Mouse (Mus musculus) cerebellum, postnatal 10 days (tissue): ENCODE measurements around the gene Inca1.

Source experiments
- DNase-seq, 2 experiments: peaks; one replicate each; pipeline ENCODE4 v3.0.0; 2021; ENCODE audit warnings: mixed read lengths in 2 of 2

Gene Inca1

DNA sequence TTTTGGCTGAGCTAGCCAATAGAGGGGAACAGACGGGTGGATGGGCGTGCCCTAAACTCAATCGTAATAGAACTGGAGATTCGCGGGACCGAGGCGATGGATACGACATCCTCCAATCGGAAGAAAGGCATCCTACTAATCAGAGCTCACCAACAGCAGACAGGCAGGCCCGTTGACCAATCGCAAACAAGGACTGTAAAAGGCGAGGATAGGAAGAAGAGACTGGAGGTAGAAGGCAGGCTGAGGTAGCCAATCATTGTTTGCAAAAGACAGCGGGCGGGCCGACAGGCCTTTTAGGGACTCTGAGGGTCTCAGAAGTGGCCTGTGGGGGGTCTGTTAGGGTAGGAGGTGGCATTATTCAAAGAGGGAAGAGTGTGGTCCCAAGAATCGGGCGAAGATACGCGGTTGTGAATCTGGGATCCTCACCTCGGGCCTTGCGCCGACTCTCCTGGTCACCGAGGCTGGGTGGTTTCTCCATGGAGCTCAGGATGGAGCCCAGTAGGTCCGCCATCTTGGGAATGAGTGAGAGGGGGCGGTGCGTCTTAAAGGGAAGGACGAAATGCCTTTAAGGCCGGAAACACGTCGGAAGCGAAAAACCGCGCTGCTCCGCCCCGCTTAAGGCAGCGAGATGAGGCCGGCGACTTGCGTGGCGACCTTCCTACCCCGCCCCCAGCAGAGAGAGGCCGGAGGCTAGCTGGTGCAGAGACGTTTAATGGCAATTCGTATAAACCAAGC is 31.0 kb downstream of the Inca1 start, which contains the start of gene Spag7:
Spag7 (minus strand) TSS at position 646 of the 735 bp plus-strand sequence.
- peak; percentile 96 to 98 for DNase-seq

DNA sequence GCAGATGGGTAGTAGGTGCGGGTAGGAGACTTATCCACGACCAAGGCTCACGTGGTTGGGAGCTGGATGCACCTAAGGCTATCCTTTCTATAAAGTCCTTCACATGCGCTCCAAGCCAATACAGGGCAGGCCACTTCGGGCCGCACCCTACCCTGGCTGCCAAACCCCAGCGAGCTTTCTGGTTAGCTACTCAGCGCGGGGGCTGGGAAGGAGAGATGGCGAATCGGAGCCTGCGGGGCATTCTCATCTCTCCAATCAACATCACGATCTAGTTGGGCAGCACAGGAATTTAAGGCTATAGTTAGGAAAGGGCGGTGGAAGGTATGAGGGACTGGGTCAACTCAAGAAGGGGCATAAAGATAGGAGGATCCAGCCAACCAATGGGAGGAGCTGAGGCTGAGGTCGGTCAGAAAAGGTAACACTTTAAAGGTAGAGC is 31.6 kb downstream of the Inca1 start:
- DNase-seq = peak; percentile 86 to 89

- peak; percentile 16 to 17 for DNase-seq
These were observed 32.4 kb downstream of the Inca1 start for GRCm38 (mm10) chr11:70667271-70668150.

DNA sequence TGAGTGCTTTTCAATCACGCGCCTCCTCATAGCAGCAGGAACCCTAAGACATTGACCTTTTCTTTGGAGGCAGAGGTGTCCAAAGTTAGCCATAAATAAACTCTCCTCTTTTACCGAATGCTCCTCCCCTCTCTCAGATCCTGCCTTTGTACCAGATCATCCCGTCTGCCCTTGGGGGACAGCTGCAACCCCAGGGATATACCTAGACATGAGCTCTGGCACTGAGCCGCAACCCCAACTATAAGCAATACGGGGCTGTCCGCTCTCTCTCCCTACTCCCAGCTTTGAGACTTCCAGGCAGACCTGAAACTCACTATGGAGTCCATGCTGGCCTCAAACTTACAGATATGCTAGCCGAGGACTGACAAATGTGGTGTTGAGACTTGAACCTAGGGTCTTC is 33.3 kb downstream of the Inca1 start:
- no peak for DNase-seq

DNA sequence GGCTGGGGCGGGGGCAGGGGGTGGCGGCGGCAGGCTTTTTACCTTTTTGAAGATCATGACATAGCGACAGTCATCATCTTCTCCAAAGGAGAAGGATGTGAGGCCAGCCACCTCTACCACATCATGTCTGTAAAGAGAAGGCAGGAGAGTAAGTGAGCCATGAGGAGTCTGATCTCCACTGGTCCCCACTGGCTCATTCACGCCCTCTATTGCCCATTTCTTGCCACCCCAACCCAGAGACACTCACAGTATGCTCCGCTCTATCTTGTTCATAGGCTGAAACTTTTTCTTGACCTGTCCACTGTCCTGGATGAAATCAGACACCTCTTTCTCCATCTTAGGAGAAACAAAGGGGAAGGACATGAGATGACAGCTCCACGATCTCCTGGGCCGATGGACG is 35.2 kb downstream of the Inca1 start:
- DNase-seq = no peak

DNA sequence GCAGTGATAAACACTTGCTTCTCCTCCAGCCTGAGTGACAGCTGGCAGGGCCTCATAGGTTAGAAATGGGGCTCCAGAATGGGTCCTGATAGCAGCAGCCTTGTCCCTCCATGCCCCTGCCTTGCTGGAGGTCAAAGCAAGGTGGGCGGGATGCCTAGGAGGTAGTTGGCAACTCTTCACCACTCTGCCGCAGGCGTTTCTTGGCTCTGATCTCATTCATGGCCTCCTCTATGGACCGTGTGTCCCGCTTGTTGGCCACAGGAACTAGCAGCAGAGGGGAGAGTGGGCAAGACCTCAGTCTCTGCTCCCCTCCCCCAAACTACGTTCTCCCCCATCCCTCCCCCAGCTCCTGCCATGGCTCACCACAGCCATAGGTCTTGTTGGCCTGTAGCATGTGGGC is 36.0 kb downstream of the Inca1 start:
- DNase-seq = no peak

DNA sequence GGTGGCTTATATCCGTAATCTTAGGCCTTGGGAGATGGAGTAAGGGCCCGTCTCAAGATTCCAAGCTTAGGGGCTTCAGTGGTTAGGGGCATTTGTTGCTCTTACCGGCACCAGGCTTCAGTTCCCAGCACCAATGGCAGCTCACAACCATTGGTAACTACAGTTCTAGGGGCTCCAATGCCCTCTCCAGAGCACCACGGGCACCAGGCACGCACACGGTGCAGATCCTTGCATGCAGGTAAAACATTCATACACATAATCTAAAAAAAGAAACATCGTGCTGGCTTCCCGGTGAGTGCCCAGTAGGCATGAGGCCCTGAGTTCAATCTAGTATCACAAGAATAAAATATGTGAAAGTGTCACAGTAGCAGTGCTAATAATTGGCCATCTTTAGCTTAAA is 36.9 kb downstream of the Inca1 start:
- no peak for DNase-seq

- no peak for DNase-seq
These were observed 39.4 kb downstream of the Inca1 start for GRCm38 (mm10) chr11:70660571-70660970.

- no peak for DNase-seq
These were observed 41.0 kb downstream of the Inca1 start for GRCm38 (mm10) chr11:70658942-70659341.

DNA sequence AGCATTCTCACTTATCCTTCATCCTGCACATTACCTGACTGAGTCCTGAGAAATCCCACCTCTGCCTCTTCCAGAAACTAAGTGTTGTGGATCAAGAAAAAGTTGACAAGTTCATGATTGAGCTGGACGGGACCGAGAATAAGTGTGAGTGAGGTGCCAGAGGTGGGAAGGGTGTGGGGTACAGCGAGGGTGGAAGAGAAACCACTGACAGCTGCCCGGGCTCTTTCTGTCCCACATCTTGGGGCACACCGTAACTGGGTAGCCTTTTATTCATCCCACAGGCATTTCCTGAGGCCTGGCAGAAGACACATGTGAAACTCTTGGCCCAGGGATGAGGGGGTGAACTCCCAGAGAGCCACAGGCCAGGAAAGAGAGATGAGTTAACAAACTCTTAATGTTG is 41.4 kb downstream of the Inca1 start:
- no peak for DNase-seq

GRCm38 (mm10) chr11:70657991-70658390 is 42.0 kb downstream of the Inca1 start:
- no peak for DNase-seq

- no peak for DNase-seq
These were observed 42.4 kb downstream of the Inca1 start for GRCm38 (mm10) chr11:70657573-70657972.

GRCm38 (mm10) chr11:70656964-70657363 is 43.0 kb downstream of the Inca1 start, which contains the start of gene Eno3:
Gene Eno3 (plus strand): TSS chr11:70657202.
- DNase-seq = peak; percentile 53 to 55

GRCm38 (mm10) chr11:70656456-70656927 is 43.5 kb downstream of the Inca1 start:
- peak; percentile 72 to 74 for DNase-seq

DNA sequence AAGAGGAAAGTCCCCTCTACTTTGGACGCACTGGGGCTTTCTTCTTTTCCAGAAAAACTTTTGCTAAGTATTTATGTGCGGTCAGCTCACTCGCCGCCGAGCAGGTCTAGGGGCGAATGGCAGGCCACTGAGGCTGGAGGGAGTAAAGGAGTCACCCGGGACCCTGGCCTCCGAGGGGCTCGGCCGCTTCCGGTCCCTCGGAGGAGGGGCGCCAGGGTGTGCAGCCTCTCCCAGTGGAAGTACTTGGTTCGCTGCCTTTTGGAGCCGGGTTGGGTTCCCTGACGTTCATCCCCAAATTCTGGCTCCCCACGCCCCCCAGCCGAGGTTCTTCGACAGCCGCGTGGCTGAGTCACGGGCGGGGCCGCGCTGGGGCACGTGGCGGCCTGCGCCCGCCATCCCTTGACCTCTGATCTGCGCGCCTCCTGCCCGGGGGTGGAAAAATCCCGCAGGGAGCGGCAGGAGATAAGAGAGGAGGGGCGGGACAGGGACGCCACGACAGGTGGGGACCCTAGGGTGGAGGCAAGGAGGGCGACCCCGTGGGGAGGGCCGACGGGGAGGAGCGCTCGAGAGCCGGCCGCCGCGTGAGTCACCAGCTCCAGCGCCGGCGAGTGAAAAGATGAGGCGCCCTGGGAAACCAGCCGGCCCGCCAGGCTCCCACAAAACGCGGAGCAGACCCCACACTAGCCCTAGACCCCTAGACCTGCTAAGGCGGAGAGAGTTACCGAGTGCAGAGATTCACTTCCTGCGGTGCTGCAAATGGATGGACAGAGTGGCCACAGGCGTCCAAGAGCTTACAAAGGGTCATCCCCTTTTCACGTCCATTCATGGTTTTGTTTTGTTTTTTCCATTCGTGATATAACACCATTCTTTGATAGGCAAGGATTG is 44.1 kb downstream of the Inca1 start:
- DNase-seq = peak; percentile 64 to 67

GRCm38 (mm10) chr11:70654923-70655570 is 44.9 kb downstream of the Inca1 start:
- DNase-seq = peak; percentile 92 to 95

DNA sequence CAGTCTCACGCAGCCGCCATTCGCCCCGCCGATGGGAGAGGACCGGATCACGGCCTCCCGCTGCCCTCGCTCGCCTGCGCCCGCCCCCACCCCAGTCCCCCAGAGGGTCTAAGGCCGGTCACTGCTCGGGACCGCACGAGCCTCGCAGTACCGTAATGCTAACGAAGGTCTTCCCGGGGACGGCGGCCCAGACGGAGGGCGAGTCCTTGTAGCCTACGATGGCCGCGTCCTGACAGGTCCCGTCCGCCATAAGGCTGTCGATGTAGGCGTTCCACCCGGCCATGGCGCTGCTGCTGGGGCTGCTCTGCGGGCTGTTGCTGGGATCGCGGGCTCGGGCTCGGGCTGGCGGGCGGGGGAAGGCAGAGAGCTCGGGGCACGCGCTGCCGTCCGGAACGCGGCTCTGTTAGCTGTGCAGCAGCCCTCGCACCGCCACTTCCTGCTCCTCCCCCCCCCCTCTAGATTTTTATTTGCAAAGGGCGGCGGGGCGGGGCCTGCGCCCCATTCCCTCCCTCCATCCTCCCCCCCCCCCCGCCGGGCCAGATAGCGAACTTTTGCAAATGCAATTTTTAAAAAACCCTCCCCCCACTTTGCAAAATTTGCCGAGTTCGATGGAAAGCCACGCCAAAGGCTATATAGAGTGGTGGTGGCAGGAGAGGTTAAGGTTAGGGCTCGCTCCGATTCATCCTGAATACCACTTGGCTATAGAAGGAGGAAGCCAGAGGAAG is 45.6 kb downstream of the Inca1 start, which contains the start of gene Pfn1:
Pfn1 (minus strand) TSS at position 447 of the 725 bp plus-strand sequence.
- peak; percentile 90 to 91 for DNase-seq

GRCm38 (mm10) chr11:70653345-70654197 is 46.4 kb downstream of the Inca1 start:
- peak; percentile 83 to 84 for DNase-seq

DNA sequence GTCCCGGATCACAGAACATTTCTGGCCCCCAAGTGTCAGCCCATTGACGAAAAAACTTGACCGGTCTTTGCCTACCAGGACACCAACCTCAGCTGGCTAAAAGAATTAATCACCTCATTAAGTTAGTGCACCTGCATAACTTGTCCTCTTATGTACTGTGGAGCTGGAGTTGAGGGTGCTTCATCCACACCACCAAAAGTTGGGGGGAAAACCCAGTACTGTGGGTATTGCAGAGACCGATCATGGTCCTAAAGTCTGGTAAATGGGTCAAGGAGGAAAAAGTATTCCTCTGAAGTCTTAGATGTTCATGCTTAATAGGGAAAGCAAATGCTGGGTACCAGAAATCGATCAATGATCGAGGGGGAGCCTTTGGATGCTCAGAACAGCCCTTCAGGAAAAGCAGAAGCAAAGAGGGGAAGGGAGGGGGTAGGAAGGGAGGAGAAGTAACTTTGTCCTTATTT is 47.0 kb downstream of the Inca1 start:
- no peak for DNase-seq
